Comparison of ENCODE assay signal across 23 mouse cellular contexts in the genomic region with DNA sequence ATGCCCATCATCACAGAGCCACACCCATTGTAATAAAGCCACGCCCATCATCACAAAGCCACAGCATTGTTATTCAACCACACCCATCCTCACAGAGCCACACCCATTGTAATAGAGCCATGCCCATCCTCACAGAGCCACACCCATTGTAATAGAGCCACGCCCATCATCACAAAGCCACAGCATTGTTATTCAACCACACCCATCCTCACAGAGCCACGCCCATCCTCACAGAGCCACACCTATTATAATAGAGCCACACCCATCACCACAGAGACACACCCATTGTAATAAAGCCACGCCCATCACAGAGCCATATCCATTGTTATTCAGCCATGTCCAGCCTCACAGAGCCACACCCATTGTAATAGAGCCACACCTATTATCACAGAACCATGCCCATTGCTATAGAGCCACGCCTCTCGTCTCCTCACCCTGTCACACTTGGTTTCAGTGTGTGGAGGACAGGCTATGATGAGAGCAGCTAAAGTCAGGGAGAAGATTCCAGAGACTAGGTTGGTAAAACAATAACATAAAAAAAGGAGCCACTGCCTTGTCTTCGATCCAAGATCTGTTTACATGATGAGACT.
A peak's percentile ranks its signal among the peaks of the same experiment; 100 is the strongest.
DNase-seq lines count a peak whose midpoint lies in the region; ATAC-seq and TF ChIP-seq lines count a peak whose summit lies in the region.
"Had no signal": no experiment of that assay in that cellular context is flagged by ENCODE, and none has a peak within 500 bp of the region (broad histone marks: within the 10 kb centered on the region; RNA-seq: fewer than 3 reads in every experiment).

No protein-coding gene starts in this region.

- peak; percentile 51; the same call in 1 of the 2 replicates for ATAC-seq in liver, postnatal 0 days
- peak; percentile 51 for ATAC-seq in megakaryocyte, adult 5-6 weeks (ENCODE audit: poor library complexity, severe bottlenecking)
- ATAC-seq: forebrain, embryonic 13.5 days; forebrain, postnatal 0 days; intestine, embryonic 16.5 days had no signal

- no peak for TF ChIP-seq CTCF in liver, postnatal 0 days (IDR thresholded peaks at IDR 0.05; ENCODE audit: low read depth)

- WGBS in liver, postnatal 0 days (ENCODE audit: insufficient replicate concordance): 75% methylated on average over 7 of the region's 7 CpGs

- H3K27me3 ChIP-seq in liver, postnatal 0 days (ENCODE audit: insufficient read depth, low read length): no peaks in the 10 kb centered on the region
- H3K27me3 ChIP-seq: CH12.LX; forebrain, embryonic 13.5 days; heart, embryonic 15.5 days; hindbrain, embryonic 15.5 days had no signal

- TF ChIP-seq EP300 in liver, postnatal 0 days (IDR thresholded peaks at IDR 0.05; ENCODE audit: low read depth): no peak

- peaks cover 1% of the 10 kb centered on the region; the same call in 1 of the 2 replicates for H3K9me3 ChIP-seq in liver, postnatal 0 days (ENCODE audit: low read length)
- H3K9me3 ChIP-seq: embryonic facial prominence, embryonic 10.5 days; forebrain, embryonic 13.5 days; heart, embryonic 15.5 days; hindbrain, embryonic 10.5 days; hindbrain, embryonic 15.5 days had no signal

- no peaks in the 10 kb centered on the region for H3K4me1 ChIP-seq in liver, postnatal 0 days (ENCODE audit: insufficient read depth)
- H3K4me1 ChIP-seq: embryonic facial prominence, embryonic 10.5 days; heart, embryonic 15.5 days; hindbrain, embryonic 10.5 days had no signal

- no peak for DNase-seq in liver, postnatal 0 days
- DNase-seq in liver (no peak), ES-CJ7 (ENCODE audit: low read depth, low spot score) (peak; percentile 48), R1 (ENCODE audit: low read depth, low spot score) (peak; percentile 53)
- DNase-seq in gastrocnemius, postnatal 14 days: no peak
- no peak for DNase-seq in testis, postnatal 14 days (ENCODE audit: low spot score)
- no peak for DNase-seq in adrenal gland, postnatal 10 days
- DNase-seq: adrenal gland, postnatal 14 days; cerebellum, adult 11-12 months; cerebellum, adult 9-10 months; cerebellum, postnatal 36 days; forebrain, postnatal 0 days; gastrocnemius, postnatal 36 days; heart, adult 2 months had no signal

- intact Hi-C loops in gastrocnemius, postnatal 14 days (cut with DNase I; ENCODE audit: low total_unique reads): no loop called here

- no peak overlapping the region for H3K4me2 ChIP-seq in liver, postnatal 0 days (ENCODE audit: low read depth, low read length)
- H3K4me2 ChIP-seq: forebrain, embryonic 13.5 days; heart, embryonic 11.5 days; heart, embryonic 15.5 days; hindbrain, embryonic 15.5 days had no signal

- no peak overlapping the region for H3K4me3 ChIP-seq in liver, postnatal 0 days (ENCODE audit: low read depth, low read length)
- H3K4me3 ChIP-seq: embryonic facial prominence, embryonic 10.5 days; forebrain, embryonic 13.5 days; heart, adult 2 months; heart, embryonic 15.5 days; hindbrain, embryonic 10.5 days; hindbrain, embryonic 15.5 days had no signal

- no peak overlapping the region for H3K9ac ChIP-seq in liver, postnatal 0 days (replicated peaks)
- H3K9ac ChIP-seq: forebrain, embryonic 13.5 days; forebrain, postnatal 0 days; heart, embryonic 15.5 days; hindbrain, embryonic 15.5 days had no signal

- H3K27ac ChIP-seq in liver, postnatal 0 days (ENCODE audit: low read depth): no peak overlapping the region
- H3K27ac ChIP-seq: embryonic facial prominence, embryonic 10.5 days; forebrain, embryonic 13.5 days; heart, adult 2 months; heart, embryonic 15.5 days; hindbrain, embryonic 10.5 days; hindbrain, embryonic 15.5 days had no signal

- H3K36me3 ChIP-seq in liver, postnatal 0 days (replicated peaks; ENCODE audit: insufficient read depth, low read length): no peaks in the 10 kb centered on the region
- H3K36me3 ChIP-seq: embryonic facial prominence, embryonic 10.5 days; heart, embryonic 15.5 days; hindbrain, embryonic 10.5 days; hindbrain, embryonic 15.5 days had no signal

Comparison
In these comparisons a context has a peak if more than half of its experiments do, and no peak if none do; other contexts are left out.
1. DNase-seq: peak in ES-CJ7 (single experiment) and R1 (single experiment); none in liver, postnatal 0 days (single experiment), liver (single experiment), gastrocnemius, postnatal 14 days (single experiment), testis, postnatal 14 days (single experiment) and adrenal gland, postnatal 10 days (single experiment).